Mouse (Mus musculus) testis, adult 2 months (tissue): ENCODE measurements around the gene Daxx.

Source experiments
- CTCF ChIP-seq: fragments of 200-500 bp; IDR thresholded peaks from 2 replicates; pipeline ENCODE4 v1.5.1; 2012; ENCODE audit warnings: low read depth, mild to moderate bottlenecking, inconsistent platforms, low read length, moderate library complexity; ENCODE audit not compliant: control insufficient read depth, insufficient read depth, insufficient replicate concordance
- POLR2A ChIP-seq: fragments of 200-500 bp; IDR thresholded peaks from 2 replicates; pipeline ENCODE4 v1.6.1; 2012; ENCODE audit warnings: low read depth, mild to moderate bottlenecking, inconsistent platforms, low read length, moderate library complexity; ENCODE audit not compliant: control insufficient read depth

DNA sequence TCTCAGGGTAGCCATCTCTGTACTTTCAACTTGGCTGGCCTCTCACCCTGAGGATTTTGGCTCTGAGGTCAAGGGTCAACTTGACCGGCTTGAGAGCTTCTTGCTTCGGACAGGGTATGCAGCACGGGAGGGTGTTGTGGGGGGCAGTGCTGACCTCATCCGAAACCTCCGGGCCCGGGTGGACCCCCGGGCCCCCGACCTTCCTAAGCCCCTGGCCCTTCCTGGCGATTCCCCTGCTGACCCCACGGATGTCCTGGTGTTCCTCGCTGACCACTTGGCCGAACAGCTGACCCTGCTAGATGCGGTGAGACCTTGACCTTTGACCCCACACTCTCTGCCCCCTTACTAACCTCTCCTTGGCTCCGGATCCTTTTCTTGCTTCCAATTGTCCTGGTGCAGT lies 23.2 kb downstream of the Daxx start:
- TF ChIP-seq CTCF (no peak), POLR2A (no peak)
